Mouse (Mus musculus) cerebellum, adult 2 months (tissue): ENCODE results near the gene Usp2.

Experiments used
- CTCF ChIP-seq: fragments of 200-500 bp; IDR thresholded peaks from 2 replicates; pipeline ENCODE4 v1.5.1; 2011; ENCODE audit warnings: low read depth, mild to moderate bottlenecking, control low read depth, low read length, moderate library complexity, borderline replicate concordance; ENCODE audit not compliant: insufficient read depth
- POLR2A ChIP-seq: fragments of 200-500 bp; IDR thresholded peaks from 2 replicates; pipeline ENCODE4 v1.6.1; 2011; ENCODE audit warnings: low read length, control low read depth, borderline replicate concordance; ENCODE audit not compliant: insufficient read depth

DNA sequence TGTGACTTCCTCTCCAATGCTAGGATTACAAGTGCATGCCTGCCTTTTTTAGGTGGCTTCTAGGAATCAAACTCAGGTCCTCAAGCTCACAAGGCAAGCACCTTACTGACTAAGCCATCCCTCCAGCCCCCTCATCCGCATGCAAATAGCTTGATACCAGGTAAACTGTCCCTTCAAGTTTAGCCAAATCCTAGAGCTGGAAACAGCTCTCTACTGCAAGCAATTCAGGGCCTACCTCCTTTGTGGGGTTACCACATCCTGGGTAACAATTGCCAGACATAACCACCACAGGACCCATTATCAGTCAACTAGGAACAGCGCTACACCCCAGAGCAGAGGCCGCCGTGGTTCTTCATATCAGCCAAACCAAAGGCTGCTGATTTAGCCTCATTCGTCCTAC is 35.7 kb upstream of the Usp2 start:
- TF ChIP-seq POLR2A = no peak
- no peak for TF ChIP-seq CTCF
